Mouse (Mus musculus) ES-CJ7 (cell line): Measurements from ENCODE around the gene Zdhhc18.

Source experiments
- DNase-seq: peaks from one replicate; pipeline ENCODE4 v3.0.0; 2011; ENCODE audit warnings: low read depth, low spot score

The Zdhhc18 gene

GRCm38 (mm10) chr4:133557041-133557717 lies 92.8 kb downstream of the Zdhhc18 start:
- no peak for DNase-seq
